Mouse (Mus musculus) heart, postnatal 4 days (tissue): Measurements from ENCODE around the gene Ptpn3. TPM values are rescaled to one million over a fixed set of nuclear protein-coding genes. Genes with fewer than 3 reads are reported as not detected.
"Not testable (repeated sequence)": the region's sequence is repeated elsewhere in the genome, so short reads cannot be mapped to it uniquely, and the experiment has no call there.

ENCODE experiments used
- DNase-seq: peaks from one replicate; pipeline ENCODE4 v3.0.0; 2021
- total RNA-seq, 2 experiments: library from RNA; stranded (reverse); gene quantifications; 2 replicates each; pipeline ENCODE4 v1.2.3; 2021

Gene Ptpn3
- total RNA-seq, 2 experiments from 2014 or later = 12.9 to 14.5 TPM

- peak; percentile 18 for DNase-seq
Observed at GRCm38 (mm10) chr4:57299308-57299700, 2.3 kb downstream of the Ptpn3 start.

GRCm38 (mm10) chr4:57298181-57298580 is 3.5 kb downstream of the Ptpn3 start:
- no peak for DNase-seq

GRCm38 (mm10) chr4:57294971-57295656 is 6.5 kb downstream of the Ptpn3 start:
- DNase-seq = peak; percentile 80

GRCm38 (mm10) chr4:57292670-57293069 is 9.0 kb downstream of the Ptpn3 start:
- no peak for DNase-seq

- no peak for DNase-seq
Observed at GRCm38 (mm10) chr4:57290049-57290448, 11.6 kb downstream of the Ptpn3 start.

GRCm38 (mm10) chr4:57287808-57288207 is 13.8 kb downstream of the Ptpn3 start:
- no peak for DNase-seq

GRCm38 (mm10) chr4:57285251-57285650 is 16.4 kb downstream of the Ptpn3 start:
- DNase-seq = no peak

GRCm38 (mm10) chr4:57283189-57283588 is 18.4 kb downstream of the Ptpn3 start:
- no peak for DNase-seq

- no peak for DNase-seq
Observed at GRCm38 (mm10) chr4:57282630-57283029, 19.0 kb downstream of the Ptpn3 start.

- no peak for DNase-seq
Observed at GRCm38 (mm10) chr4:57282179-57282578, 19.5 kb downstream of the Ptpn3 start.

GRCm38 (mm10) chr4:57280888-57281287 is 20.7 kb downstream of the Ptpn3 start:
- DNase-seq = peak; percentile 54

GRCm38 (mm10) chr4:57279229-57279628 is 22.4 kb downstream of the Ptpn3 start:
- peak; percentile 53 for DNase-seq

GRCm38 (mm10) chr4:57278812-57279211 is 22.8 kb downstream of the Ptpn3 start:
- no peak for DNase-seq

- DNase-seq = no peak
Observed at GRCm38 (mm10) chr4:57277671-57278070, 24.0 kb downstream of the Ptpn3 start.

- peak; percentile 73 for DNase-seq
Observed at GRCm38 (mm10) chr4:57275116-57275743, 26.4 kb downstream of the Ptpn3 start.

- no peak for DNase-seq
Observed at GRCm38 (mm10) chr4:57273532-57274502, 27.8 kb downstream of the Ptpn3 start.

- no peak for DNase-seq
Observed at GRCm38 (mm10) chr4:57270991-57271390, 30.6 kb downstream of the Ptpn3 start.

- DNase-seq = not testable (repeated sequence)
Observed at GRCm38 (mm10) chr4:57270489-57270888, 31.1 kb downstream of the Ptpn3 start.

- DNase-seq = no peak
Observed at GRCm38 (mm10) chr4:57269344-57269743, 32.3 kb downstream of the Ptpn3 start.

GRCm38 (mm10) chr4:57268330-57268729 is 33.3 kb downstream of the Ptpn3 start:
- no peak for DNase-seq

GRCm38 (mm10) chr4:57266389-57266788 is 35.2 kb downstream of the Ptpn3 start:
- DNase-seq = no peak

GRCm38 (mm10) chr4:57263695-57264094 is 37.9 kb downstream of the Ptpn3 start:
- DNase-seq = no peak
